Mouse (Mus musculus): ENCODE results near the gene Olfr313. TPM values are rescaled to one million over a fixed set of nuclear protein-coding genes. Genes with fewer than 3 reads are reported as not detected.

Olfr313 gene
- polyA plus RNA-seq, 1 experiment from 2014 or later = not detected

- H3K9ac ChIP-seq (replicated peaks; ENCODE audit: low read length) = no peak overlapping the region
- H3K27me3 ChIP-seq (ENCODE audit: control insufficient read depth, insufficient read depth, low read length) = no peaks in the 10 kb centered on the region
- ATAC-seq (replicated peaks; ENCODE audit: insufficient number of reproducible peaks, low FRiP score, low TSS enrichment, low read depth) (no peak), DNase-seq (ENCODE audit: low spot score) (no peak)
- peaks cover 21% of the 10 kb centered on the region for H3K36me3 ChIP-seq (replicated peaks; ENCODE audit: control insufficient read depth, insufficient read depth, low read depth, low read length)
- H3K4me3 ChIP-seq (ENCODE audit: low read depth, low read length) = no peak overlapping the region
- H3K4me1 ChIP-seq (ENCODE audit: control insufficient read depth, insufficient read depth, low read length) = no peaks in the 10 kb centered on the region
- H3K4me2 ChIP-seq (ENCODE audit: low read depth, low read length) = no peak overlapping the region
- H3K9me3 ChIP-seq (replicated peaks; ENCODE audit: control insufficient read depth, low read length) = peaks cover 7% of the 10 kb centered on the region; the same call in 1 of the 2 replicates
- H3K27ac ChIP-seq (replicated peaks; ENCODE audit: low read depth, low read length) = no peak overlapping the region
- 94% methylated on average over 8 of the region's 8 CpGs for WGBS
Observed at GRCm38 (mm10) chr11:58860744-58861143, 45.9 kb downstream of the Olfr313 start.

GRCm38 (mm10) chr11:58867039-58867953 lies 52.5 kb downstream of the Olfr313 start, which contains the start of gene 2810021J22Rik:
2810021J22Rik (plus strand) TSS chr11:58867216.
- Histone ChIP-seq H3K9me3 (replicated peaks; ENCODE audit: control insufficient read depth, low read length) (no peaks in the 10 kb centered on the region), H3K27ac (replicated peaks; ENCODE audit: low read depth, low read length) (peak within 1 kb of the TSS; percentile 20; the same call in 1 of the 2 replicates), H3K4me2 (ENCODE audit: low read depth, low read length) (peak within 1 kb of the TSS; percentile 80), H3K4me1 (ENCODE audit: control insufficient read depth, insufficient read depth, low read length) (no peaks in the 10 kb centered on the region), H3K27me3 (ENCODE audit: control insufficient read depth, insufficient read depth, low read length) (no peaks in the 10 kb centered on the region), H3K4me3 (ENCODE audit: low read depth, low read length) (peak within 1 kb of the TSS; percentile 76), H3K36me3 (replicated peaks; ENCODE audit: control insufficient read depth, insufficient read depth, low read depth, low read length) (no peaks in the 10 kb centered on the region), H3K9ac (replicated peaks; ENCODE audit: low read length) (peak within 1 kb of the TSS; percentile 83)
- peak; percentile 88 for DNase-seq (ENCODE audit: low spot score)
- peak; percentile 86 for ATAC-seq (replicated peaks; ENCODE audit: insufficient number of reproducible peaks, low FRiP score, low TSS enrichment, low read depth)
- WGBS = 6% methylated on average over 37 of the region's 37 CpGs

- H3K27ac ChIP-seq (replicated peaks; ENCODE audit: low read depth, low read length) = no peak overlapping the region
- H3K4me3 ChIP-seq (ENCODE audit: low read depth, low read length) = peak overlapping the region; percentile 76
- WGBS = 84% methylated on average over 6 of the region's 6 CpGs
- H3K27me3 ChIP-seq (ENCODE audit: control insufficient read depth, insufficient read depth, low read length) = no peaks in the 10 kb centered on the region
- peak overlapping the region; percentile 80 for H3K4me2 ChIP-seq (ENCODE audit: low read depth, low read length)
- no peaks in the 10 kb centered on the region for H3K36me3 ChIP-seq (replicated peaks; ENCODE audit: control insufficient read depth, insufficient read depth, low read depth, low read length)
- no peaks in the 10 kb centered on the region for H3K4me1 ChIP-seq (ENCODE audit: control insufficient read depth, insufficient read depth, low read length)
- ATAC-seq (replicated peaks; ENCODE audit: insufficient number of reproducible peaks, low FRiP score, low TSS enrichment, low read depth) = no peak
- no peaks in the 10 kb centered on the region for H3K9me3 ChIP-seq (replicated peaks; ENCODE audit: control insufficient read depth, low read length)
- DNase-seq (ENCODE audit: low spot score) = no peak
- peak overlapping the region; percentile 83; the same call in 1 of the 2 replicates for H3K9ac ChIP-seq (replicated peaks; ENCODE audit: low read length)
Observed at GRCm38 (mm10) chr11:58867954-58868330, 53.1 kb downstream of the Olfr313 start.

Other genes with a start within 250 kb of the Olfr313 start
- not detected in 2 replicates for gene Olfr224, start 244.4 kb upstream of the Olfr313 start, polyA plus RNA-seq (2014; fragmentation: Nextera tagmentation; extraction: Ambion mirVana)
- gene Olfr325, start 237.3 kb upstream of the Olfr313 start, polyA plus RNA-seq (2014; fragmentation: Nextera tagmentation; extraction: Ambion mirVana) = not detected in 2 replicates
- gene Olfr324, start 219.9 kb upstream of the Olfr313 start, polyA plus RNA-seq (2014; fragmentation: Nextera tagmentation; extraction: Ambion mirVana) = not detected in 2 replicates
- not detected in 2 replicates for gene 2210407C18Rik, start 198.9 kb upstream of the Olfr313 start, polyA plus RNA-seq (2014; fragmentation: Nextera tagmentation; extraction: Ambion mirVana)
- gene Olfr323, start 184.5 kb upstream of the Olfr313 start, polyA plus RNA-seq (2014; fragmentation: Nextera tagmentation; extraction: Ambion mirVana) = not detected in 2 replicates
- 0.28 and 0.43 TPM in 2 replicates for gene Trim58, start 174.5 kb upstream of the Olfr313 start, polyA plus RNA-seq (2014; fragmentation: Nextera tagmentation; extraction: Ambion mirVana)
- gene Olfr322, start 156.2 kb upstream of the Olfr313 start, polyA plus RNA-seq (2014; fragmentation: Nextera tagmentation; extraction: Ambion mirVana) = not detected in 2 replicates
- not detected in 2 replicates for gene Olfr320, start 133.9 kb upstream of the Olfr313 start, polyA plus RNA-seq (2014; fragmentation: Nextera tagmentation; extraction: Ambion mirVana)
- gene Olfr319, start 115.8 kb upstream of the Olfr313 start, polyA plus RNA-seq (2014; fragmentation: Nextera tagmentation; extraction: Ambion mirVana) = not detected in 2 replicates
- gene Olfr318, start 91.0 kb upstream of the Olfr313 start, polyA plus RNA-seq (2014; fragmentation: Nextera tagmentation; extraction: Ambion mirVana) = not detected in 2 replicates
- gene Olfr317, start 75.8 kb upstream of the Olfr313 start, polyA plus RNA-seq (2014; fragmentation: Nextera tagmentation; extraction: Ambion mirVana) = not detected in 2 replicates
- not detected in 2 replicates for gene Olfr316, start 62.3 kb upstream of the Olfr313 start, polyA plus RNA-seq (2014; fragmentation: Nextera tagmentation; extraction: Ambion mirVana)
- not detected in 2 replicates for gene Olfr315, start 41.8 kb upstream of the Olfr313 start, polyA plus RNA-seq (2014; fragmentation: Nextera tagmentation; extraction: Ambion mirVana)
- not detected in 2 replicates for gene Olfr314, start 32.0 kb upstream of the Olfr313 start, polyA plus RNA-seq (2014; fragmentation: Nextera tagmentation; extraction: Ambion mirVana)
- gene Fam183b, start 13.0 kb upstream of the Olfr313 start, polyA plus RNA-seq (2014; fragmentation: Nextera tagmentation; extraction: Ambion mirVana) = 2.2 and 2.6 TPM in 2 replicates
- gene Olfr312, start 14.2 kb downstream of the Olfr313 start, polyA plus RNA-seq (2014; fragmentation: Nextera tagmentation; extraction: Ambion mirVana) = not detected in 2 replicates
- gene Olfr311, start 24.3 kb downstream of the Olfr313 start, polyA plus RNA-seq (2014; fragmentation: Nextera tagmentation; extraction: Ambion mirVana) = not detected in 2 replicates
- gene Gm12258, start 32.2 kb downstream of the Olfr313 start, polyA plus RNA-seq (2014; fragmentation: Nextera tagmentation; extraction: Ambion mirVana) = 14.2 and 14.4 TPM in 2 replicates
- 10.4 and 11.2 TPM in 2 replicates for gene 2810021J22Rik, start 52.2 kb downstream of the Olfr313 start, polyA plus RNA-seq (2014; fragmentation: Nextera tagmentation; extraction: Ambion mirVana)
- gene Zfp39, start 89.2 kb downstream of the Olfr313 start, polyA plus RNA-seq (2014; fragmentation: Nextera tagmentation; extraction: Ambion mirVana) = 7.6 and 8.3 TPM in 2 replicates
- 0.04 and 0.10 TPM in 2 replicates for gene Btnl10, start 102.9 kb downstream of the Olfr313 start, polyA plus RNA-seq (2014; fragmentation: Nextera tagmentation; extraction: Ambion mirVana)
- 315 and 331 TPM in 2 replicates for gene Rnf187, start 123.9 kb downstream of the Olfr313 start, polyA plus RNA-seq (2014; fragmentation: Nextera tagmentation; extraction: Ambion mirVana)
- gene Hist3h2ba, start 133.9 kb downstream of the Olfr313 start, polyA plus RNA-seq (2014; fragmentation: Nextera tagmentation; extraction: Ambion mirVana) = 45.1 and 52.2 TPM in 2 replicates
- 33.0 and 35.0 TPM in 2 replicates for gene Hist3h2a, start 139.7 kb downstream of the Olfr313 start, polyA plus RNA-seq (2014; fragmentation: Nextera tagmentation; extraction: Ambion mirVana)
- 0.14 and 0.39 TPM in 2 replicates for gene Trim17, start 139.7 kb downstream of the Olfr313 start, polyA plus RNA-seq (2014; fragmentation: Nextera tagmentation; extraction: Ambion mirVana)
- gene Trim11, start 163.1 kb downstream of the Olfr313 start, polyA plus RNA-seq (2014; fragmentation: Nextera tagmentation; extraction: Ambion mirVana) = 15.0 and 18.4 TPM in 2 replicates